Mouse (Mus musculus): ENCODE measurements around the gene Spaca4. TPM values are rescaled to one million over a fixed set of nuclear protein-coding genes. Genes with fewer than 3 reads are reported as not detected.

Gene Spaca4
- polyA plus RNA-seq (2012; rRNA removed), result not detected in 2 replicates

GRCm38 (mm10) chr7:45725713-45726112, at the start of gene Spaca4:
Gene Spaca4 (minus strand): TSS chr7:45725813.
- DNase-seq (ENCODE audit: extremely low spot score in 1 of 2, low spot score in 1 of 2), result no peak

GRCm38 (mm10) chr7:45775237-45775636, 49.6 kb upstream of the Spaca4 start:
- DNase-seq (ENCODE audit: extremely low spot score in 1 of 2, low spot score in 1 of 2), result no peak

DNA sequence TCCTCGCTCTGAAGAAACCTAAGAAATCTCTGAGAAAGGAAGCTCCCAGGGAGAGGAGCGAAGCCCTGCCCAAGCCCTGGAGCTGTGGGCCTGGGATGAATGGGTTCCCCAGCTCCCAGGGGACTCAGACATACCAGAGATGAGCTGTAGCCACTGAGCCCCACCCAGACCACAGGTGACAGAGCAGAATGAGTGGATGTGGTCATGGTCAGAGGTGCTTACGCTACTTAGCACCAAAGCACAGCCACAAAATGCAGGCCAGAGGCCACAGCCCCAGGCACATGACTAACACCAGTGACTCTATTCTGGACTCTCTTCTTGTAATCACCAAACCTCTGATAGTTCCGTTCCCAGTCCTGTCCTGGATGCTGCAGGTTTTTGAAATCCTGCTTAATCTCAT, 45.5 kb upstream of the Spaca4 start:
- DNase-seq (ENCODE audit: extremely low spot score in 1 of 2, low spot score in 1 of 2), result no peak

DNA sequence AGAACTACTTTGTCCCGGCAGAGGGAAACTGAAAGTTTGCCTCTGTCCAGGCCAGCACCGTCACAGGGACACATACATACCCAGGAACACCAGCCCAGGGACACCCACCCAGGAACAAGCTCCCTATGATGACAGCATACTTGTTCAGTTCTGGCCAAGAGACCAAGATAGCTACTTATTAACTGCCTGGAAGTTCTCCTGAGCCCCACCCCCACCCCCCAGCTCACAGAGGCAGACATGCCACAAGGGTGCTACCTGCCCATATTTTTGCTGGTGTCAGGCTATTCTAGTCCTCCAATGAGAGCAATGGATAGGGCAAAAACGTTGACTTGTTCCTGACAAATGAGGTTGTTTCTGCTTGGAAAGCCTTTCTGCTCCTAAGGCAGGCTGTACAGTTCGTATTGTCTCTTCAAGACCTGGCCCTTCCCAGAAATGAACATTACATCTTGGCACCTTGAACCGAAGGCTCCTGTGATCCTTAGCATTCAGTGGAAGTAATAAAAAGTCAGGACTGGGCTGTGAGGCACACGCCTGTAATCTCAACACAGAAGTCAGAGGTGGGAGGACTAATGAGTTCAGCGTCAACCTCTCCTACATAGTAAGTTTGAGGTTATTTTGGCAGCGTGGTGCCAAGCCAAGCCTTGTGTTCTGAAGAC, 44.9 kb upstream of the Spaca4 start:
- no peak for DNase-seq (ENCODE audit: extremely low spot score in 1 of 2, low spot score in 1 of 2)

GRCm38 (mm10) chr7:45767500-45767899, 41.9 kb upstream of the Spaca4 start:
- no peak for DNase-seq (ENCODE audit: extremely low spot score in 1 of 2, low spot score in 1 of 2)

- no peak for DNase-seq (ENCODE audit: extremely low spot score in 1 of 2, low spot score in 1 of 2)
Measured at GRCm38 (mm10) chr7:45766764-45767163, 41.2 kb upstream of the Spaca4 start.

DNA sequence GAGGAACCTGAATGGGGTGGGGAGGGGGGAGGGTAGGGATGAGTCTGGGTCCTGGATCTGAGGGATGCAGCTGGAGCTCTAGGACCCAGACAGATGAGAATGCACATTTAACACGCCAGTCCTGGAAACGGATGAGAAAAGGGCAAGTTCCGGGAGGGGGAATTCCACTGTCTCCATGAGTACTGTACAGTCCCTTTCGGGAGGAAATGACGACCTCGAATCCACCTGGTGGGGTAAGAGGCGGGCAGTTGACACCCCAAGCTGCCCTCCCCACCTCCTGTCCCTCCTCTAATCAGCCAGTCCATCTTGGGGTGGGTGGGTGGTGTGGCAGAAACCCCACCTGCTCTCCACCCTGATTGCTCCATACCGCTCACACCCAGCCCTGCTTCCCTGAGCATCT, 40.4 kb upstream of the Spaca4 start:
- DNase-seq (ENCODE audit: extremely low spot score in 1 of 2, low spot score in 1 of 2), result no peak

DNA sequence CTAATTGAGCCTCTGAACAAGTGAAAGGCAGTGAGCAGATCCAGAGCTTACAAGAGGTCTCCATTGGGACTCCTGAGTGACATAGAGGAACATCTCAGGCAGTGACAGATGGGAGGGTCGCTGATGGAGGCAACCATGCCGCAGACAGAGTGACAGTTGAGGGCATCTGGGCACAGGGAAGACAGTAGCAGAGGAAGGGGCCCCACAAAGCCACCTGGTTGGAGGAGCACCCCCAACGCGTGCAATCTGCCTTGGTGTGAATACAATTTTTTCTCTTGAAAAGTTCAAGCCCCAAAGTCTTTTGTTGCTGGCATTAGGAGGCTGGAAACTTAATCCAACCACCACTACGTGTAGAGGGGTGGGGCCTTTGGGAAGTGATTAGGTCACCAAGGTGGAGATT, 34.5 kb upstream of the Spaca4 start:
- DNase-seq (ENCODE audit: extremely low spot score in 1 of 2, low spot score in 1 of 2), result no peak

- no peak for DNase-seq (ENCODE audit: extremely low spot score in 1 of 2, low spot score in 1 of 2)
Measured at GRCm38 (mm10) chr7:45759400-45759799, 33.8 kb upstream of the Spaca4 start.

DNA sequence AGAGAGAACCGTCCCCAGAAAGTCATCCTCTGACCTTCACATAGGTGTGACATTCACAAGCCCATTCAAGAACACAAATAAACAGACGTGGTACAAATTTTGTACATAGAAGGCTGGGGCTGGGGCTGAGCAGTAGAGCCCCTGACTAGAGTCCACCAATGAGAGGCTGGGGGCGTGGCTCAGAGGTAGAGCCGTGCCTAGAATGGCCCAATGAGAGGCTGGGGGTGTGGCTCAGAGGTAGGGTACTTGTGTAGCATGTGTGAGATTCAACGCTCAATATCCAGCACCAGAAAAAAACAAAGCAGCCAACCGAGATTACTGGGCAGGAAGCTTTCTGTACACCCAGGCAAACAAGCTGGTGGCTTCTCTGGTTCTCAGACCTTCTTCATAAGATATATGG, 30.1 kb upstream of the Spaca4 start:
- DNase-seq (ENCODE audit: extremely low spot score in 1 of 2, low spot score in 1 of 2), result no peak

DNA sequence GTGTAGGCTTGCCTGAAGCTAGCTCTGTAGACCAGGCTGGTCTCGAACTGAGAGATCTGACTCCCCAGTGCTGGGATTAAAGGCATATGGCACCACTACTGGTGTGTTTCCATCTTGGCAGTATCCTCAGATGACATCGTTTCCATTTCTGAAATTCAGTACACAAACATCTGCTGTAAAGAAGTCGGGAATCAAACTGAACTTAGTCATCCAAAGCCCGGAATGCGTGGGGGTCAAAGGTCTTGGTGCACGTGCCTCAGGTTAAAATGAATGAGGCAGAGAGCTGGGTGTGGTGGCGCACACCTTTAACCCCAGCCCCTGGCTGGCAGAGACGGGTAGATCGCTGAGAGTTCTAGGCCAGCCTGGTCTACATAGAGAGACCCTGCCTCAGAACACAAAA, 24.5 kb upstream of the Spaca4 start:
- no peak for DNase-seq (ENCODE audit: extremely low spot score in 1 of 2, low spot score in 1 of 2)

- no peak for DNase-seq (ENCODE audit: extremely low spot score in 1 of 2, low spot score in 1 of 2)
Measured at GRCm38 (mm10) chr7:45749401-45749800, 23.8 kb upstream of the Spaca4 start.

GRCm38 (mm10) chr7:45748110-45748509, 22.5 kb upstream of the Spaca4 start:
- no peak for DNase-seq (ENCODE audit: extremely low spot score in 1 of 2, low spot score in 1 of 2)

GRCm38 (mm10) chr7:45747450-45747849, 21.8 kb upstream of the Spaca4 start:
- DNase-seq (ENCODE audit: extremely low spot score in 1 of 2, low spot score in 1 of 2), result no peak

DNA sequence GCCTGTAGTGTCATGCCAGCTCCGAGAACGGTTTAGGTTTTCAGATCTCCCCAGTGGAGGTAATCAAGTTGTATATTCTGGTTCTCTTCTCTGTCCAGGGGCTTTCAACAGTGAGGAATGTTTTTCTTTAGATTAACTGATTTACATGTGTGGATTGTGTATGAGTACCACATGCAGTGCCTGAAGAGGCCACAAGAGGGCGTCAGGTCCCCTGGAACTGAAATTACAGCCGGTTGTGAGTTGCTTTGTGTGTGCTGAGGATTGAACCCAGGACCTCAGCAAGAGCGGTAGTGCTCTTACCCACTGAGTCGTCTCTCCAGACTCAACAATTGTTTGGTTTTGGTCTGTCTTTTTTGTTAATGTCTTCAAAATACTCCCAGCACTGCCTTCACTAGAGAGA, 20.9 kb upstream of the Spaca4 start:
- no peak for DNase-seq (ENCODE audit: extremely low spot score in 1 of 2, low spot score in 1 of 2)

GRCm38 (mm10) chr7:45744387-45744786, 18.8 kb upstream of the Spaca4 start:
- DNase-seq (ENCODE audit: extremely low spot score in 1 of 2, low spot score in 1 of 2), result peak; percentile 63 to 89

- peak; percentile 82 to 90 for DNase-seq (ENCODE audit: extremely low spot score in 1 of 2, low spot score in 1 of 2)
Measured at GRCm38 (mm10) chr7:45742338-45742737, 16.7 kb upstream of the Spaca4 start.

DNA sequence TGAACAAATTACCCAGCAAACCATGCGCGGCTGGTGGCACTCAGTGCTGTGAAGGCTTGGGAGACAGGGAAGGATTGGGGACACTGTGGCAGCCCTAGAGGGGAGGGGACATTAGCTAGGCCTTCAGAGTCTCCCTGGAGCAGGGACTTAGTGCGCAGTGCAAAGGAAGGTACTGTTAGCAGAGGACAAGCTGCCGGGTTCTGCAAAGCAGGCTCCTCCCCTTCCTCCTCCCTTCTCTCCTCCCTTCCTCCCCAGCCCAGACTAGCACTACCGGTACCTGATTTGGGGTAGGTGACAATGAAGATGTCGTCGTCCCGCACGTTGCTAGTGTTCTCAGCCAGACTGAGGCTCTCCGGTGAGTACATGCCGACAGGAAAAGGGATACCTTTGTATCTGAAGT, 16.2 kb upstream of the Spaca4 start:
- DNase-seq (ENCODE audit: extremely low spot score in 1 of 2, low spot score in 1 of 2), result peak in 1 of 2 experiments; percentile 53

DNA sequence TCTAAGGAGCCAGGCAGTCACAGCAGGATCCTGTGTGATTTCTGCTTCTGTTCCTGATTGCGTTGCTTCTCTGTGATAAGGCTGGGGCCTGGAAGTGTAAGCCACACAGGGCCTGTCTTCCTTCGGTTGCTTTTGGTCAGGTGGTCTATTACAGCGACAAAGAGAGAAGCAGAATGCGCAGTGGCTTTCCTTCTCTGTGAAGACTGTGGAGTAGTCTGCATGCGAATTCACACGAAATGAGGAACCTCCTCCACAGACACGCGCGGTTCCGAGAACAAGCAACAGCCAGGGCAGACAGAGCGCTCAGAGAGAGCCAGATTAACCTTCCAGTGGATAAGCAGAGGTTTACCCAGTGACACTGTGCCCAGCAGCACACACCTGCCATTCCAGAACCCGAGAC, 15.7 kb upstream of the Spaca4 start:
- DNase-seq (ENCODE audit: extremely low spot score in 1 of 2, low spot score in 1 of 2), result peak in 1 of 2 experiments; percentile 36

GRCm38 (mm10) chr7:45739820-45740219, 14.2 kb upstream of the Spaca4 start:
- DNase-seq (ENCODE audit: extremely low spot score in 1 of 2, low spot score in 1 of 2), result no peak

GRCm38 (mm10) chr7:45739162-45739763, 13.7 kb upstream of the Spaca4 start:
- DNase-seq (ENCODE audit: extremely low spot score in 1 of 2, low spot score in 1 of 2), result peak; percentile 63 to 94

DNA sequence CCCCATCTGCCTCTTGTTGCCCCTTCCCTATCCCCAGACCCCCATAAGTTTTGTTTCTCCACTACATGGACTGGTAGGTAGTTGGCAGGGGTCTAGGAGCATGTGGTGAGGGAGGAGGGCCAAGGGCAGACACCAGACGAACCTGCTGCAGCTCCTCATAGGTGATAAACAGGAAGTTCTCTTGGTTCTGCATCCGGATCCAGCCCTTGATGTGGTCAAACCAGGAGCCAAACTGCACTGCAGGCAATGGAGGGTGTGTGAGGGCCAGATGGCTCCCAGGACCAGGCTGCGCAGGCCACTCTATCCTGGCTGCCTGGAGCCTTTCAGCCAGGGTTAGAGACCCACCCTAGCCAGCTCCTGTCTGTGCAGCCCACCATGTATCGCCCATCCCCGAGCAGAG, 7.9 kb upstream of the Spaca4 start:
- no peak for DNase-seq (ENCODE audit: extremely low spot score in 1 of 2, low spot score in 1 of 2)
